Mouse (Mus musculus) lung, embryonic 16.5 days (tissue): ENCODE measurements around the gene Nmrk1. TPM values are rescaled to one million over a fixed set of nuclear protein-coding genes. Genes with fewer than 3 reads are reported as not detected.

Experiments used
- ATAC-seq: fragments of 200-750 bp; cut with Nextera tagmentation; 2 replicates; pipeline ENCODE4 v1.8.0; 2017; ENCODE audit warnings: low read depth, mild to moderate bottlenecking, moderate library complexity
- H3K27ac ChIP-seq: fragments of 300-500 bp; sonication (generic); 2 replicates; pipeline ENCODE4 v1.5.1; 2014; ENCODE audit warnings: mild to moderate bottlenecking, control low read depth, low read length
- H3K27me3 ChIP-seq: fragments of 300-500 bp; sonication (generic); 2 replicates; pipeline ENCODE4 v1.6.1; 2014; ENCODE audit warnings: low read depth, low read length, mixed read lengths; ENCODE audit not compliant: control insufficient read depth, insufficient read depth
- H3K36me3 ChIP-seq: fragments of 300-500 bp; sonication (generic); 2 replicates; pipeline ENCODE4 v1.6.1; 2014; ENCODE audit warnings: low read length; ENCODE audit not compliant: control insufficient read depth, insufficient read depth
- H3K4me1 ChIP-seq: fragments of 300-500 bp; sonication (generic); replicated peaks from 2 replicates; pipeline ENCODE4 v1.6.1; 2014; ENCODE audit warnings: low read length, mixed read lengths; ENCODE audit not compliant: control insufficient read depth, insufficient read depth
- H3K4me2 ChIP-seq: fragments of 300-500 bp; sonication (generic); 2 replicates; pipeline ENCODE4 v1.6.1; 2014; ENCODE audit warnings: low read depth, low read length, control low read depth
- H3K4me3 ChIP-seq: fragments of 300-500 bp; sonication (generic); 2 replicates; pipeline ENCODE4 v1.5.1; 2014; ENCODE audit warnings: mild to moderate bottlenecking, low read length, control low read depth
- H3K9ac ChIP-seq: fragments of 300-500 bp; sonication (generic); 2 replicates; pipeline ENCODE4 v1.6.1; 2014; ENCODE audit warnings: low read length, control low read depth
- H3K9me3 ChIP-seq: fragments of 300-500 bp; sonication (generic); 2 replicates; pipeline ENCODE4 v1.6.1; 2016; ENCODE audit warnings: low read length; ENCODE audit not compliant: control insufficient read depth
- WGBS: fragments of 180-500 bp; shearing (Covaris S2); extraction: QIAGEN DNeasy Blood & Tissue Kit; methylation state at CpG from one replicate; pipeline ENCODE4 v1.1.7; 2014; 5-methylcytosine and 5-hydroxymethylcytosine counted together
- polyA plus RNA-seq: library from polyadenylated mRNA; unstranded; fragments of >200 nt; fragmentation: Nextera tagmentation; extraction: Ambion mirVana; gene quantifications from 2 replicates; pipeline ENCODE4 v1.2.1, GENCODE M21; 2015

The Nmrk1 gene
- polyA plus RNA-seq, 1 experiment from 2014 or later = 11.1 TPM

DNA sequence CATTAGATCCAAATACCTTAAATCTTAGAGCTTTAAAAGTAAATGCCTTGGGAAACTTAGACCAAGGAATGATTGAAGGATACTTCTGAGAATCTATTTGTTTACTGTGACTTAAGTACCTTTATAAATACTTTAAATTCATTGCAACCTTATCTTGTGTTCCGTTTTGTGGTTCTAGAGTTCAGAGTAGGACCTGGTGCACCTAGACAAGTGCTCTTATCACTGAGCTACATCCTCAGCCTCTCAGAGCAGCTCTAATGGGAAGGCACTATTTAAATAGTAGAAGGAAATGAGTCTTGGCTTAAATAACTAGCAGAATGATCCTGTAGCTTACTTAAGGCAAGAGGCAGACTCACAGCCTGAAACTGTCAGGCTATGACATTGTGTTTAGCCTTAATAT, 63.8 kb downstream of the Nmrk1 start:
- Histone ChIP-seq H3K9ac (no peak overlapping the region), H3K27me3 (no peaks in the 10 kb centered on the region), H3K36me3 (peaks cover 6% of the 10 kb centered on the region; the same call in 1 of the 2 replicates), H3K27ac (no peak overlapping the region), H3K4me3 (no peak overlapping the region), H3K4me1 (no peaks in the 10 kb centered on the region), H3K9me3 (no peaks in the 10 kb centered on the region), H3K4me2 (no peak overlapping the region)
- no peak for ATAC-seq
- WGBS = 50% methylated on average over 1 of the region's 1 CpGs

Other genes with a start within 250 kb of the Nmrk1 start
- gene Ostf1, start 127 bp upstream of the Nmrk1 start, polyA plus RNA-seq = 111 and 122 TPM in 2 replicates
- 21.5 and 22.0 TPM in 2 replicates for gene Carnmt1, start 38.8 kb downstream of the Nmrk1 start, polyA plus RNA-seq
- 28.6 and 29.0 TPM in 2 replicates for gene D030056L22Rik, start 81.2 kb downstream of the Nmrk1 start, polyA plus RNA-seq
- gene Trpm6, start 118.0 kb downstream of the Nmrk1 start, polyA plus RNA-seq = 2.8 and 3.3 TPM in 2 replicates